Comparison of ENCODE assay signal across 19 mouse cellular contexts in genomic region chr15:100587166-100587565, GRCm38 (mm10). TPM values are rescaled to one million over a fixed set of nuclear protein-coding genes. Genes with fewer than 3 reads are reported as not detected.
A peak's percentile ranks its signal among the peaks of the same experiment; 100 is the strongest.
DNase-seq lines count a peak whose midpoint lies in the region; TF ChIP-seq lines count a peak whose summit lies in the region.
"Had no signal": no experiment of that assay in that cellular context is flagged by ENCODE, and none has a peak within 500 bp of the region (broad histone marks: within the 10 kb centered on the region; RNA-seq: fewer than 3 reads in every experiment).

No protein-coding gene starts in this region.

- H3K4me1 ChIP-seq in kidney, adult 2 months (ENCODE audit: control insufficient read depth, insufficient read depth, low read length): peaks cover 22% of the 10 kb centered on the region
- H3K4me1 ChIP-seq: embryonic facial prominence, embryonic 13.5 days; forebrain, embryonic 12.5 days had no signal

- DNase-seq in kidney, adult 2 months: peak; percentile 92
- peak; percentile 93 for DNase-seq in kidney, adult 9 months
- DNase-seq in kidney, postnatal 14 days: peak; percentile 76
- DNase-seq in cerebellum, adult 18-20 months: no peak
- no peak for DNase-seq in B cell, adult 2 months
- no peak for DNase-seq in testis, postnatal 10 days (ENCODE audit: low spot score)
- DNase-seq: adrenal gland, adult 8-10 months; adrenal gland, postnatal 36 days; cerebellum, adult 11-12 months; cerebellum, adult 9-11 months; cerebellum, postnatal 36 days; gastrocnemius, postnatal 14 days; heart, adult 2 months had no signal

- H3K4me3 ChIP-seq in kidney, adult 2 months (ENCODE audit: insufficient read depth, low read depth, low read length): no peak overlapping the region
- H3K4me3 ChIP-seq: embryonic facial prominence, embryonic 13.5 days; forebrain, embryonic 12.5 days; heart, adult 2 months; hindbrain, embryonic 10.5 days had no signal

- H3K36me3 ChIP-seq in kidney, adult 2 months (ENCODE audit: control insufficient read depth, insufficient read depth, low read length): peaks cover 7% of the 10 kb centered on the region
- H3K36me3 ChIP-seq: G1E had no signal

- WGBS in kidney, adult 2 months: 48% methylated on average over 4 of the region's 4 CpGs

- no peak for TF ChIP-seq CTCF in kidney, adult 2 months (conservative IDR thresholded peaks at IDR 0.05; ENCODE audit: insufficient read depth, insufficient read length, low read depth, low read length)

- no peaks in the 10 kb centered on the region for H3K27me3 ChIP-seq in kidney, adult 2 months (replicated peaks; ENCODE audit: control insufficient read depth, insufficient read depth, low read length)
- H3K27me3 ChIP-seq: embryonic facial prominence, embryonic 13.5 days; forebrain, embryonic 12.5 days had no signal

- no peak for TF ChIP-seq POLR2A in kidney, adult 2 months (IDR thresholded peaks at IDR 0.05; ENCODE audit: low read depth, low read length)

- H3K27ac ChIP-seq in kidney, adult 2 months (ENCODE audit: insufficient read depth, low read depth, low read length): peak overlapping the region; percentile 97
- H3K27ac ChIP-seq: embryonic facial prominence, embryonic 13.5 days; forebrain, embryonic 12.5 days; heart, adult 2 months; hindbrain, embryonic 10.5 days; hindbrain, embryonic 14.5 days had no signal

RNA-seq across cellular contexts. Expression of gene Pou6f1, which starts 12.6 kb away (rescaled TPM):
- polyA plus RNA-seq in kidney, adult 2 months (2012; rRNA removed): 28.5 and 30.4 TPM in 2 replicates

RNA-seq across cellular contexts. Expression of gene Dazap2, which starts 28.0 kb away (rescaled TPM):
- 578 and 812 TPM in 2 replicates for polyA plus RNA-seq in kidney, adult 2 months (2012; rRNA removed)

RNA-seq across cellular contexts. Expression of gene Tfcp2, which starts 35.4 kb away (rescaled TPM):
- 18.7 and 20.6 TPM in 2 replicates for polyA plus RNA-seq in kidney, adult 2 months (2012; rRNA removed)

RNA-seq across cellular contexts. Expression of gene Smagp, which starts 49.6 kb away (rescaled TPM):
- polyA plus RNA-seq in kidney, adult 2 months (2012; rRNA removed): 160 and 163 TPM in 2 replicates
- polyA plus RNA-seq: CD4-positive, CD25-positive, alpha-beta regulatory T cell, adult 4 months had no signal

Comparison
In these comparisons a context has a peak if more than half of its experiments do, and no peak if none do; other contexts are left out.
1. DNase-seq: peak in kidney, adult 2 months (single experiment), kidney, adult 9 months (single experiment) and kidney, postnatal 14 days (single experiment); none in cerebellum, adult 18-20 months (0 of 2), B cell, adult 2 months (0 of 2) and testis, postnatal 10 days (single experiment).